Mouse (Mus musculus): ENCODE data around the gene Mycbp.

DNA sequence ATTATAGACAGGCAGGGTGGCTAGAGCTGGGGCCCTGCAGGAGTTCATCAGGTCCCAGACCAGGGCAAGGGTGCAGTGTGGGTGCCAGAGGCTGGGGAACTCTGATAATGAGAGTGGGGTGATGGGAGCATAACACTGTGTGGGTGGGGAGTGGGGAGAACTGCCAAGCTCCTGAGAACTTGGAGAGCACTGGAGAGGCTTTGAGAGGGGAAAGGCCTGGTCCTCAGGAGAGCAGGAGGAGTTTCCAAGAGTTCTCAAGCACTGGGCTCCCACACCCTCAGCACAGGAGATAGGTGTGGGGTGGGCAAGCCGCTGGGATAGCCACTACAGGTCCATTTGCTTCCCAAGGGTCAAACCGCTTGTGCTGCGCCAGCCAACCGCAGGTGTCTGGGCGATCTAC is 10.9 kb upstream of the Mycbp start:
- TF ChIP-seq CTCF (IDR thresholded peaks at IDR 0.05) (no peak), POLR2A (IDR thresholded peaks at IDR 0.05; ENCODE audit: insufficient read depth, low read depth, low read length) (no peak)
